Mouse (Mus musculus): ENCODE data around the gene Mrnip. TPM values are rescaled to one million over a fixed set of nuclear protein-coding genes. Genes with fewer than 3 reads are reported as not detected.

Gene Mrnip
- 10 to 100 TPM; 15.1 to 16.2 TPM for total RNA-seq (2021)

DNA sequence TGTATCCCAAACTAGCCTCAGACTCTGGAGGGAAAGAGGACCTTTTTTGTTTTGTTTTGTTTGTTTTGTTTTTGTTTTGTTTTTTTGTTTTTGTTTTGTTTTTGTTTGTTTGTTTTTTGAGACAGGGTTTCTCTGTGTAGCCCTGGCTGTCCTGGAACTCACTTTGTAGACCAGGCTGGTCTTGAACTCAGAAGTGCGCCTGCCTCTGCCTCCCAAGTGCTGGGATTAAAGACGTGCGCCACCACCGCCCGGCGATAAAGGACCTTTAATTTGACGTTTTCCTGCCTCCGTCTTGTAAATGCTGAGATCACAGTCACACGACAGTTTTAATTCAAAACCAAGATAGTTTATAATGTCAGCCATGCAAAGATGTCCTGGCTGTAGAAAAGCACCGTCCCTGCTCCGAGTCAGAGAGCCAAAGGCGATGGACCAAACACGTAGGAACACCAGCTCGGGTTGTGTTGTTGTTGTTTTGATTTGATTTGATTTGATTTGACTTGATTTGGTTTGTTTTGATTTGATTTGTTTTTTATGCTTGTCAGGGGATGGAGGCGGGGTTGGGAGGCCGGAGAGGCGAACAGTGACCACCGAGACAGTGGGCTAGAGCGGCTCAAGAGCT lies at the start of gene Mrnip:
TSS of gene Mrnip (plus strand) at position 334 of the 619 bp plus-strand sequence.
- DNase-seq (ENCODE audit: extremely low spot score in 1 of 2, low spot score in 1 of 2): peak in 1 of 2 experiments; percentile 20

DNA sequence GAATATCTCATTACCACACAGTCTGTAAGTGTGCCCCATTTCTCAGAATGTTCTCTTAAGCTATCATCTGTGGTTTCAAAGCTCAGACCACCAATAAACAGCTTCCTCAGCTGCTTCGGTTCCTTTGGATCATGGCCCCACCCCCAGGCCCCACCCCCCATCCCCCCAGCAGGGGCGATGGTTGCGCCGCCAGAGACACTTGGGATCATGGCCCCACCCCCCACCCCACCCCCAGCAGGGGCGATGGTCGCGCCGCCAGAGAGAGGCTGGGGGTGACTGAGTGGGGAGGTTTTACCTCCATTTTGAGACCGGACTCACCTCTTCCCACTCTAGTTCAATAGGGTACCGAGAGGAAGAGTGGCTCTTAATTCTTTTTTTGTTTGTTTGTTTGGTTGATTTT lies 46.5 kb upstream of the Mrnip start:
- no peak for DNase-seq (ENCODE audit: extremely low spot score in 1 of 2, low spot score in 1 of 2)

DNA sequence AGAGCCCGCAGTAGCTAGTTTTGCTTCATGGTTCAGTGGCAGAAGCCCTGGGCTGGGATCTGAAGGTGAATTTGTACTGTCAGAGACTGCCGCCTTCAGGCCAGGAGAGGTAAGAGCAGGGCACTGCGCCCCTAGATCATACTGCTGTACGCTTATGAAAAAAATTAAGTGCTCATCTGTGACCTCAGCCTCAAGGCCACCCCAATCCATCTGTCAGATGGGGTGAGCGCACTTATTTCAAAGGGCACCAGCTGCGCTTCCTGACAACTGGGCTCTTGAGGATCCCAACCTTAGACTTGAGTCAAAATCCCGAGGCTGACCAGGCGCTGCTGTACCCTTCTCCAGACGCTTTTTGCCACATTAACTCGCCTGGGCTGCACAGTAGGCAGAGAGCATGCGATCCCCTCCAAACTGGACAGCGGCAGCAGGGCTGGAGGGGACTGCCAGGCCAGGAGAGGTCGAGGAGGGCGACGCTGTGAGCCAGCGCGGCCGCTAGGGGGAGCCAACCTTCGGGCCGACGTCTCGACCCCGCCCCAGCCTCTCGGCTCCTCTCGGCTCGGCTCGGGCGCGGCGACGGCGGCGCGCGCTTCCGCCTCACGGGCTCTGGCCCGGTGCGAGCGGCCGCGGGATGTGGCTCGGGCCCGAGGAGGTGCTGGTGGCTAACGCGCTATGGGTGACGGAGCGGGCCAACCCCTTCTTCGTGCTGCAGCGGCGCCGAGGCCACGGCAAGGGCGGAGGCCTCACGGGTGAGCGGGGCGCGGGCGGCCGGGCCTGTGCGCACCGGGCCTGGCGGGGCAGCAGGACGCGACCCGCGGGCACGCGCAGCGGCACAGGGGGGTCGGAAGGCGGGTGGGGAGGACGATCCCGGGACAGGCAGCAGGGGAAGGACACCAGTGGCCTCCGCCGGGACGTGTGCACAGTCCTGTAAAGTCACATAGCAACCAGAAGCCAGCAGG lies 43.2 kb upstream of the Mrnip start, which contains the start of gene Tbc1d9b:
TSS of gene Tbc1d9b (plus strand) at position 586 of the 956 bp plus-strand sequence.
- peak; percentile 89 for DNase-seq (ENCODE audit: extremely low spot score in 1 of 2, low spot score in 1 of 2)

DNA sequence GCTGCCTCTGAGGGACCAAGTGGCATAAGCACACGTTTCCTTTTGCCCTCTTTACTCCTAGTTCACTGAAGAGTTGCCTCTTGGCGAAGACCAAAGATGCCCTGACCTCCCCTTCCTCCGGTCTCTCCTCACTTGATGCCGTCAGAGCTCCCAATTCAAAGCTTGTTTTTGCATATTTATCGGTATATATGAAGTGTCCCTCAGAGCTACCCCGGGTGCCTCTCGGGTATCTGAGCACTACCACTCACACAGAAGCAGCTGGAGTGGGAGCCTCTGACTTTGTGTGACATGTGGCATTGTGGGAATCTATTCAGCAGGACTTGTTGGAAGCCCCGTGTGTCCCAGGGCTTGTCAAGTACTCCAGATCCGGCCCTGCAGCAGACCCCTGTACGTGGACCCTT lies 42.4 kb upstream of the Mrnip start:
- DNase-seq (ENCODE audit: extremely low spot score in 1 of 2, low spot score in 1 of 2): no peak

DNA sequence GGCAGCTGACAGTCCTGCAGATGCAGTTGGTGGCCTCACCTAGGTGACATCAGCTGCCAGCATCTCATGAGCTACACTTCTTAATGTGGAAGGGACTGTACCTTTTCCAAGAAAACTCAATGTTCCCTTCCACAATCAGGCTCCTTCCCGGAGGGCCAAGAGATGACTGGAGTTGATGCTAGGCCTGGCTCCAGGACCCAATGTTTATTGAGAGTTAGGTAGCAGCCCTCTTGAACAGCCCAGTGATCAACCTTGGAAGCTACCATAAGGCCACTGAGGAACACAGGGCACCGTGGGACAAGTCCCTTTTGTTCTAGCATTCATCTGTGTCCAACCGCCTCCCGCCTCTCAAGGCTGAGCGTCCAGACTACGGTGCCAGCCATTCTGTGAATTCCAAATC lies 42.0 kb upstream of the Mrnip start:
- DNase-seq (ENCODE audit: extremely low spot score in 1 of 2, low spot score in 1 of 2): no peak

DNA sequence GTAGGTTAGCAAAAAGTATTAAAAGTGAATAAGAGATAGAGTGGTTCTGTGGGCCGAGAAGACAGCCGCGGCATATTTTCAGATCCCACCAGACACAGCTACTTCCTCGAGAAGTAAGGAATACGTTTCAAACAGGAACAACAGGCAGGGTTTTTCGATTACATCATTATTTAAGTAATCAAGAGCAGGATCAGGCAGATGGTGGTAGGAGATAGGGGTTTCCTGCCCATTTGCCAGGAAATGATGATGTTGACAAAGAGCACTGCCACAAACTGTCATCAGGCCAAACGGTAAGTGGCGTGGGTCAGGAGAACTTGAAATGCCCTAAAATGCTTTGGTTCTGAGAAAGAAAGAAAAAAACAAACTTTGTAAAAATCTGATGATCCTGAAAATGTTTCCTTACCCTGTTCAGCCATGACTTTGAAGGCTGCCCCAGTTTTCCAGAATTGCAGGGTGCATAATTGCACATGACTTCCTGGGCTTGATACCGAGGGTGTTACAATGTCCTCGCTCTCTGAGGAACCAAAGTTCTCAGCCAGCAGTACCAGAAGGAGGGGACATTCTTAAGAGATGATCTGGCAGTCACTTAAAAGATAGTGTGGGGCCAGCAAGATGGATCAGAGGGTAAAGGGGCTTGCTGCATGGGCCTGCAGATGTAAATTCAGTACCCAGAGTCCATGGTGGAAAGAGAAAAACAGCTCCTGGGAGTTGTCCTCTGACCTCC lies 39.9 kb upstream of the Mrnip start:
- DNase-seq (ENCODE audit: extremely low spot score in 1 of 2, low spot score in 1 of 2): no peak

DNA sequence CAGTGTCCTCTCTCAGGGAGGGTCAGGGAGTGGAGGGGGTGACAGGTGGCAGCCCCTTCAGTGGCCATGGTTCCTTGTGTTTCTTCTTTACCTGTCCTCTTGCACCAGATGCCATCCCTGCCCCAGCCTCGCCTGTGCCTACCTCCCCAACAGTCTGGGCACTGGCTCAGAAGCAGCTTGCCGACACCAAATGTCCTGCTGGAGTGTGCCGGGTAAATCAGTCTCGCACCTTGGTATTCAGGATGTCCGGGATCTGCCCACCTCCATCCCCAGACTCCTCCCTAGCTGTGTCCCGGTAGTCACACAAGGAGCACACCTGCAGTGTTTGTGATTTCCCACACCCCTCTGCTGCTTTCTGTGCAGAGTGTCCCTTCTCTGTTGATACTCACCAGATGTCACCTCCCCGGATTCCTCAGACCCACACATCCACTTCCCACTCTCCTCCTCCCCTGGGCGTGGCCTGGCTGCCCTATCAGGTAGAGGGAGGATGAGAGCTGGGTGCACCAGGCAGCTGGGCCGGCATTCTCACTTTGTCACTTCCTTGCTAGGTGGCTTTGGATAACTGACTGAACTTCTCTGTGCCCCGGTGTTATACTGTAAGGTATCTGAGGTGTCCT lies 35.9 kb upstream of the Mrnip start:
- no peak for DNase-seq (ENCODE audit: extremely low spot score in 1 of 2, low spot score in 1 of 2)

DNA sequence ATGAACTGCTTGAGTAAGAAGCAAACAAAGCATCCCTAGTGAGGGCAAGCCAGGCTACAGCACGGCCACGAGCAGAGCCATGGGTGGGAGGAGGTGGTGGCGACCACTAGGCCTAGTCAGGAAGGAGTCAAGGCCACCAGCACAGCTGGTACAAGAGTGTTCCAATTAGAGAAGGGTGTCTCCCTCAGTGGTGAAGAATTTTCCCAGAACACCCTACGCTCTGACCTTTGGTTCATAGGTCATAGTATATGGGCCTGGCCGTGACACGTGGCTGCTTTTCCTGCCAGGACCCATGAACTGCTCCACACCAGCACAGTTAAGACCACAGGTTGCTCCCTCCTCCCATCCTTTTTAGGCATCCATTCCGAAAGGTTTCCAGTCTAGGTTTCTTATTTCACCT lies 34.7 kb upstream of the Mrnip start:
- no peak for DNase-seq (ENCODE audit: extremely low spot score in 1 of 2, low spot score in 1 of 2)

DNA sequence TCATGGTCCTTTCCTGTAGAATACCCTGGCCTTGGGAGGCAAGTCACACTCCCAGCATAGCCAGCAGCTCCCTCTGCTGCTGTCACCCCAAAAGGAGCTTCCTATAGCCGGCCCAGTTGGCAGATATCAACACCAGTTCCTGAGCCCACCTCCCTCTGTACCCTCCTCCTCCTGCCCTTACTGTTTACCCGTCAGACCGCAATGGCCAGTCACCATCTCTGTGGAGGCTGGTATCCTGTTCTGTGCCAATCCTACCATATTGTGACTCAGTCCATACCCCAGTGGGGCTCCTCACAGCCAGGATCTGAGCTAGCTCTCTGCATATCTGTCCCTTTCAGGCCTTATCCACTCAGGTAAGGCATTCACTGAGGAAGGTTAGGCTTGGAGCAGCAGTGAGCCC lies 28.7 kb upstream of the Mrnip start:
- no peak for DNase-seq (ENCODE audit: extremely low spot score in 1 of 2, low spot score in 1 of 2)

DNA sequence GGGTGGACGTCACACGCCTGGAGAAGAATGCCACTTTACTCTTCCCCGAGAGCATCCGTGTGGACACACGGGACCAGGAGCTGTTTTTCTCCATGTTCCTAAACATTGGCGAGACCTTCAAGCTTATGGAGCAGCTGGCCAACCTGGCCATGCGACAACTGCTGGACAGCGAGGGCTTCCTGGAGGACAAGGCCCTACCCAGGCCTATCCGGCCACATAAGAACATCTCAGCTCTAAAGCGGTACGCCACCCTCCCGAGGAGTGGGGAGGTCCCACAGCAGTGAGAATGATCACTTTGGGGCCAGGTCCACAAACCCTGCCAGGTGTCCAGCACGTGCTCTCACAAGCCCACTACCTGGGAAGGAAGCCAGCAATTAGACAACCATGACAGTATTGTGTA lies 28.1 kb upstream of the Mrnip start:
- no peak for DNase-seq (ENCODE audit: extremely low spot score in 1 of 2, low spot score in 1 of 2)

DNA sequence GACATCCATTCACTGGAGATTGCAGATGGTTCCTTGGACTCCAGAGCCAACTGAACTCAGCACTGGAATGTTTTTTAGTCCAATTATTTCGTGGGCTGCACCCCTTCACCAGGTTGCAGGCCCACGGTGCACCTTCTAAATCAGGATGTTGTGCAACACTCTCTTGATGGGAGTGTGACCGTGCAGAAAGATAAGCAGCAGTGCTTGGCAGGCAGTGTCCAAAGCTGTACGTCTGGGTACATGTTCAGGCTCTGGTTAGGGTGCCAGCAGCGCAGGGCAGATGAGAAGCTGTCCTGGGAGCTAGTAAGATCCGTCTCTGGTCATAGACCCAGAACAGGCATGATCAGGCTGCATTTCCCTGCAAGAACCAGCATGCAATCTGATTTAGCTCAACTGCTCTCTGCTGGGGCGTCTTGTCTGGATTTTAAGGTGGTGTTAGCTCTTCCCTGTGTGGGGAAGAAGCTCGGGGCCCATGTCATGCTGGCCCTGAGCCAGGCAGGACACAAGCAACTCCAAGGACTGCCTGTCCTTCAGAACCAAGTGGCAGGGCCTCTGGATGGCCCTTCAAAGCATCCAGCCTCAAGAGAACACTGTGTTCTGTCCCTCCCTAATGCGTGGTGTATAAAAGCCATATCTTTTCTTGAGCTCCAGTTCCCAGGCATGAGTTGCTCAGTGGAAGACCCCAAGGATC lies 26.8 kb upstream of the Mrnip start:
- no peak for DNase-seq (ENCODE audit: extremely low spot score in 1 of 2, low spot score in 1 of 2)

DNA sequence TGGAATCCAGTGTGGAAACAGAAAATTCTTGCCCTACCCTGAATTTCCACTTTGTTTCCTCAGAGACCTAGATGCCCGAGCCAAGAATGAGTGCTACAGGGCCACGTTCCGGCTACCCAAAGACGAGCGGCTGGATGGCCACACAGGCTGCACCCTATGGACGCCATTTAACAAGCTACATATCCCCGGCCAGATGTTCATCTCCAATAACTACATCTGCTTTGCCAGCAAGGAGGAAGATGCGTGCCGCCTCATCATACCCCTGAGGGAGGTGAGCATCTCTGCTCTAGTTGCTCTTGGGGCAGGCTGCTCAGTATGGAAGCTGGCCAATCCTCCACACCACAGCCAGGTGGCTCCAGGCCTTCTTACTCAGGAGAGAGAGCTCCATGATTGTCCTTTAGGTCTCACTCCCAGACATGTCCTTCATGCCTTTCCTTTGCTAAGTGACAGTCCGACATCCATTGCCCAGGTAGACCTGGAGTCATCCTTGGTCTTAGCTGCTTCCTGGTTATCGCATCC lies 26.2 kb upstream of the Mrnip start:
- no peak for DNase-seq (ENCODE audit: extremely low spot score in 1 of 2, low spot score in 1 of 2)

DNA sequence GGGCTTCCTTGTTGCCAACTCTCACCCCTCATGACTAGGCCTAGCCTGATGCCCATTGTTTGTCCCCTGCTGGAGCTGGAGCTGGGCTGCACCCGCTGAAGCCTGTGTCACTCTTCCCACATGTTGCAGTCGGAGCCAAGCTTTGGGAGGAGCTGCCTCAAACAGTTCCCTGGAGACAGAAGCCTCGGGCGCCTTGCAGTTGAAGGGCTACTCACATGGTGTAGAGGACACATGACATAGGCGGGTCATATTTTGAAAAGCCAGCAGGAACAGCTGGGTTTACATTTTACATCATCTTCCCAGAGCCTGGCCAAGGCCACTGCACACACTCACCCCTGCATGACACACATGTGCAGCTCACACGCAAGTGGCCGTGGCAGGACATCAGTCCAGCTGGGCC lies 25.0 kb upstream of the Mrnip start:
- no peak for DNase-seq (ENCODE audit: extremely low spot score in 1 of 2, low spot score in 1 of 2)

DNA sequence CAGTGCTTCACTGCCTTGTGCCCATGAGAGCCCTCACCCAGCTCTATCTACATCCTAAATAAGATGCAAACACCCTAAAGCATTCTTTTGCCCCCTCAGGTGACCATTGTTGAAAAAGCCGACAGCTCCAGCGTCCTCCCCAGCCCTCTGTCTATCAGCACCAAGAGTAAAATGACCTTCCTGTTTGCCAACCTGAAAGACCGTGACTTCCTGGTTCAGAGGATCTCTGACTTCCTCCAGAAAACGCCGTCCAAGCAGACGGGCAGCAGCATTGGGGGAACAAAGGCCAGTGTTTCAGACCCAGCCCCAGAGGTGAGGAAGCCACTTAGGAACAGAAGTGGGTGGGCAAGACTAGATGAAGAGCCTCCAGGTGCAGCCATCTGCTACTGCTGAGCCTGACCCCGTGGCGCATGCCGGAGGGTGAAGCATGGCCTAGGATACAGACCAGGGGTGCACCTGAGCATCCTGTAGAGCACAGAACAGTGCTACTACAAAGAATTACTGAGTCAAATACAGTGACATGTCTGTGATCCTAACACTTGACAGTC lies 24.6 kb upstream of the Mrnip start:
- DNase-seq (ENCODE audit: extremely low spot score in 1 of 2, low spot score in 1 of 2): no peak

DNA sequence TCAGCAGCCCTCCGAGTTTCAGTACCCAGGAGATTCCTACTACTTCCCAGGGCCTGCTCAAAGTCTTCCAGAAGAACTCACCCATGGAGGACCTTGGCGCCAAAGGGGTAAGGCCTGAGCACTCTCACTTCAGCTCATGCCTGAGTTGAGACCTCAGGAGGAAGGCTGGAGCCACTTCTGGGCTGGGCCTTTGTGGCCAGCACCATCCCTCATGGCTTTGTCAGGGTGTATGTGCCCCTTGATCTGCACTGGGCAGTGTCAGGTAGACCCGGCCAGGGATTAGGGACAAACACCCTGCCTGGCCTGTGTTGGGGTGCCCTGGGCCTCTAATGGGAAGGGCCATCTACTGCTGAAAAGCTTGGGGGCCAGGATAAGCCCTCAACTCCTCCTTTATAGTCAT lies 22.9 kb upstream of the Mrnip start:
- DNase-seq (ENCODE audit: extremely low spot score in 1 of 2, low spot score in 1 of 2): no peak

DNA sequence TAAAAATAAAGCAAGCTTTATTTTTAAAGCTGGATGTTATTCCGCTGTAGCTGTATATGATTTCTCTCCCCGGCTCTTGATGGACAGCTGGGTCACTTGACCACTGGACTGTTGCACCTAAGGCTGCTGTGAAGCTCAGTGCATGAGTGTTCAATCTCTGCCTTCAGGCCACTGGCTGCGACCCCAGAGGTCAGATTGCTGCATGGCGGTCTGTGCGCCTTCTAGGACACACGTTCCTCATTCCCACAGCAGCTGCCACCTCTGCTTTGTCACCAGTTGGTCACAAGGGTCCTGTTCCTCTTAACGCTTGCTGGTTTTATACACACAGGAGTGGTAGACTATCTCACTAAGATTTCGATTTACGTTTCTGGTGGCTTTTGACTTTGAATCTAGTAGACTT lies 20.1 kb upstream of the Mrnip start:
- DNase-seq (ENCODE audit: extremely low spot score in 1 of 2, low spot score in 1 of 2): no peak

DNA sequence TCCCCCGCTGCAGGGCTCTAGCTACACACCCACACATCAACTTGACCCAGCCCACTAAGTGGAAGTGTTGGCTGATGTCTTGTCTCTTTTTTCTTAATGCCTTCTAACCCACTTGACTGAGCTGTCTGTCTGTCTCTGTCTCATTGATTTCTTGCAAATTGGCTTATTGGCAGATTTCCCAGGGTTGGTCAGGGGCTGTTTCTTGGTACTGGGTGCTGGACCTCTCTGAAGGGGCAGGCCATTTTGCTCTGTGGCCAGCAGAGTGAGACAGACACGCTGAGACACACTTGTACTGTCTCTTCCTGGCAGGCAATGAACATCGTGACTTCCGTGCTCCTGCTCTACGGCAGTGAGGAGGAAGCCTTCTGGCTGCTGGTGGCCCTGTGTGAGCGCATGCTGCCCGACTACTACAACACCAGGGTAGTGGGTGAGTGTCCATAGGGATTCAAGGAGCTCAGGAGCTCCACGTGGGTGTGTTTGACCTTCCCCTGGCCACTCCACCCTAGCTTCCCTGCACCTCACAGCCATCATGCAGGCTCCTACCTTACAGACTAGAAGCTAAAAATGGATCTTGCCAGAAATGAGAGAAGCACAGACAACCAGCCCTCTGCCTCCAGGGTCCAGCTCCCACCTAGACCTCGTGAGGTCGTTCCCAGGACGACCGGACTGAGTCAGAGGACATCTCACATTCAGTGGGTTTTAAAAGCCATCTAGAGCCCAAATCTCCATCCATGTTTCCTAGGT lies 19.3 kb upstream of the Mrnip start:
- DNase-seq (ENCODE audit: extremely low spot score in 1 of 2, low spot score in 1 of 2): no peak

DNA sequence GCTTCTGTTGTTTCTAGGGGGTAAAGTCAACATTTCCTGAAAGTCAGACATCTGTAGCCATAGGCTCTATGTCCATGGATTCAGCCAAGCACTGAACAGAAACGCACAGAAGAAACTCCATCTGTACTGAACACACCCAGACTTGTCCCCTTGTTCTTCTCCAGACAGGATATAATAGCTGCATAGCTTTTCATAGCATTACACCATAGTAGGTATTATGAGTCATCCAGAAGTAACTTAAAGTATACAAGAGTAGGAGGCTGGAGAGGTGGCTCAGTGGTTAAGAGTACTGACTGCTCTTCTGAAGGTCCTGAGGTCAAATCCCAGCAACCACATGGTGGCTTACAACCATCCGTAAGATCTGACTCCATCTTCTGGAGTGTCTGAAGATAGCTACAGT lies 18.5 kb upstream of the Mrnip start:
- no peak for DNase-seq (ENCODE audit: extremely low spot score in 1 of 2, low spot score in 1 of 2)

DNA sequence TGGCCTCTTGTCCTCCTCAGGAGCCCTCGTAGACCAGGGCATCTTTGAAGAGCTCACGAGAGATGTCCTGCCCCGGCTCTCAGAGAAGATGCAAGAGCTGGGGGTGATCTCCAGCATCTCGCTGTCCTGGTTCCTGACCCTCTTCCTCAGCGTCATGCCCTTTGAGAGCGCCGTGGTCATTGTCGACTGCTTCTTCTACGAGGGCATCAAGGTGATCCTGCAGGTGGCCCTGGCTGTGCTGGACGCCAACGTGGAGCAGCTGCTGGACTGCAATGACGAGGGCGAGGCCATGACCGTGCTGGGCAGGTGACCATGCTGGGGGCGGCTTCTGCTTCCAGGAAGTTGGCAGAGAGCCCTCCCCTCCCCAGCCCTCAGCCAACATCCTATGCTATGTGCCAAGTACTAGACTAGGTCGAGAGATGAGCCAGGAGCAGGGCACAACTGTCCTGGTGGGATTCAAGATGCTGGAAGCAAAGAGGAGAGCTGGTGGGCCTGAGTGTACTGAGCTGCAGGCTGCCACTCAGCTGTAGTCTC lies 17.5 kb upstream of the Mrnip start:
- no peak for DNase-seq (ENCODE audit: extremely low spot score in 1 of 2, low spot score in 1 of 2)

Data from layer of hippocampus, postnatal 25 days (tissue).